Mouse (Mus musculus) ES-E14 (cell line): ENCODE measurements around the gene Lfng. TPM values are rescaled to one million over a fixed set of nuclear protein-coding genes. Genes with fewer than 3 reads are reported as not detected.

ENCODE experiments used
- DNase-seq: peaks from one replicate; pipeline ENCODE4 v3.0.0-alpha.2; 2013; ENCODE audit warnings: low read depth, low spot score
- H3K27ac ChIP-seq: 2 replicates; pipeline ENCODE4 v1.5.1; 2012; ENCODE audit warnings: low read depth, mild to moderate bottlenecking, low read length, moderate library complexity, mixed read lengths; ENCODE audit not compliant: poor library complexity, insufficient read depth, severe bottlenecking
- H3K36me3 ChIP-seq: 2 replicates; pipeline ENCODE4 v1.6.1; 2012; ENCODE audit warnings: mild to moderate bottlenecking, low read length, moderate library complexity, mixed read lengths; ENCODE audit not compliant: control insufficient read depth, poor library complexity, insufficient read depth, severe bottlenecking
- H3K4me1 ChIP-seq, 2 experiments: fragments of 150-350 bp in 1 of 2; sonication (generic) in 1 of 2; 2 replicates each; pipeline ENCODE4 v1.6.1; 2012; ENCODE audit warnings: low read length in 2 of 2, mild to moderate bottlenecking in 1 of 2, mixed read lengths in 1 of 2; ENCODE audit not compliant: control insufficient read depth in 2 of 2, insufficient read depth in 2 of 2, poor library complexity in 1 of 2
- H3K4me3 ChIP-seq, 2 experiments: fragments of 150-350 bp in 1 of 2; sonication (generic) in 1 of 2; 2 replicates each; pipeline ENCODE4 v1.5.1; 2012; ENCODE audit warnings: low read length in 2 of 2, low read depth in 1 of 2, mild to moderate bottlenecking in 1 of 2, mixed read lengths in 1 of 2; ENCODE audit not compliant: insufficient read depth in 1 of 2, poor library complexity in 1 of 2, severe bottlenecking in 1 of 2
- H3K9ac ChIP-seq: 2 replicates; pipeline ENCODE4 v1.6.1; 2012; ENCODE audit warnings: low read depth, mild to moderate bottlenecking, low read length, mixed read lengths; ENCODE audit not compliant: poor library complexity, insufficient read depth, severe bottlenecking
- H3K9me3 ChIP-seq: fragments of 150-350 bp; sonication (generic); 2 replicates; pipeline ENCODE4 v1.6.1; 2012; ENCODE audit warnings: low read depth, mild to moderate bottlenecking, low read length; ENCODE audit not compliant: control insufficient read depth, insufficient read depth
- CHD2 ChIP-seq: IDR thresholded peaks from 2 replicates; pipeline ENCODE4 v1.6.1; 2014; ENCODE audit warnings: mild to moderate bottlenecking, low read depth, low read length, inconsistent platforms
- HCFC1 ChIP-seq: IDR thresholded peaks from 2 replicates; pipeline ENCODE4 v1.6.1; 2012; ENCODE audit warnings: low read length, inconsistent platforms, borderline replicate concordance; ENCODE audit not compliant: insufficient read depth
- MAFK ChIP-seq: IDR thresholded peaks from 2 replicates; pipeline ENCODE4 v1.6.1; 2014; ENCODE audit warnings: mild to moderate bottlenecking, low read depth, low read length, inconsistent platforms; ENCODE audit not compliant: insufficient read depth
- ZC3H11A ChIP-seq: IDR thresholded peaks from 2 replicates; pipeline ENCODE4 v1.6.1; 2012; ENCODE audit warnings: low read depth, mild to moderate bottlenecking, inconsistent platforms, low read length, borderline replicate concordance
- ZNF384 ChIP-seq: IDR thresholded peaks from 2 replicates; pipeline ENCODE4 v1.6.1; 2012; ENCODE audit warnings: low read depth, low read length, inconsistent platforms
- in situ Hi-C, 2 experiments: fragments of 600-800 bp; cut with MboI; formaldehyde crosslinking; loops; one replicate each; pipeline ENCODE4 v1.15.1; 2025; ENCODE audit warnings: low sequenced_read_pairs in 2 of 2, inconsistent platforms in 1 of 2; ENCODE audit not compliant: unreplicated experiment in 2 of 2
- total RNA-seq: library from RNA; depleted of rRNA; stranded (reverse); fragments of 300-350 nt; gene quantifications from 2 replicates; pipeline ENCODE4 v1.2.3, GENCODE M21; 2012

The Lfng gene
- total RNA-seq, 1 experiment = 13.3 TPM

DNA sequence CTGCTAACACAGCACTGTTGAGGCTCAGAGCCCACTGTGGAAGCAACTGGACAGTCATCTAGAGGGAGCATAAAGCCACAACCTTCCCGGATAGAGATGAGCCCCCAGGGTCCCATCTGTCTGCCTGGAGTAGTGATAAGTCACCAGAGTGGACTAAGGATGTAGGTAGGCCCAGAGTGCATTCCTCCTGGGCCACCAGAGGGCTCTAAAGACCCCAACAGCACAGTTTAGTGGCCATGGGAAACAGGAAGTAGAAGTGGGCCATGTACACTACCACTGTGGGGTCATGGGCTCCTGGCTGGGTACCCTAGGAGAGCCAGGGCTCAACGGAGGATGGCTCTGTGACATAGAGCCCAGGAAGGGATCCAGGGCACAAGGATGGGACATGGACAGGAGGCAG is 33.7 kb downstream of the Lfng start:
- no peak overlapping the region for H3K9ac ChIP-seq
- H3K27ac ChIP-seq = no peak overlapping the region
- no peaks in the 10 kb centered on the region for H3K4me1 ChIP-seq
- no peaks in the 10 kb centered on the region for H3K9me3 ChIP-seq
- TF ChIP-seq HCFC1 (no peak), ZC3H11A (no peak), ZNF384 (no peak), MAFK (no peak), CHD2 (no peak)
- H3K36me3 ChIP-seq = no peaks in the 10 kb centered on the region
- in situ Hi-C loops = no loop called here
- DNase-seq = no peak
- no peak overlapping the region for H3K4me3 ChIP-seq

DNA sequence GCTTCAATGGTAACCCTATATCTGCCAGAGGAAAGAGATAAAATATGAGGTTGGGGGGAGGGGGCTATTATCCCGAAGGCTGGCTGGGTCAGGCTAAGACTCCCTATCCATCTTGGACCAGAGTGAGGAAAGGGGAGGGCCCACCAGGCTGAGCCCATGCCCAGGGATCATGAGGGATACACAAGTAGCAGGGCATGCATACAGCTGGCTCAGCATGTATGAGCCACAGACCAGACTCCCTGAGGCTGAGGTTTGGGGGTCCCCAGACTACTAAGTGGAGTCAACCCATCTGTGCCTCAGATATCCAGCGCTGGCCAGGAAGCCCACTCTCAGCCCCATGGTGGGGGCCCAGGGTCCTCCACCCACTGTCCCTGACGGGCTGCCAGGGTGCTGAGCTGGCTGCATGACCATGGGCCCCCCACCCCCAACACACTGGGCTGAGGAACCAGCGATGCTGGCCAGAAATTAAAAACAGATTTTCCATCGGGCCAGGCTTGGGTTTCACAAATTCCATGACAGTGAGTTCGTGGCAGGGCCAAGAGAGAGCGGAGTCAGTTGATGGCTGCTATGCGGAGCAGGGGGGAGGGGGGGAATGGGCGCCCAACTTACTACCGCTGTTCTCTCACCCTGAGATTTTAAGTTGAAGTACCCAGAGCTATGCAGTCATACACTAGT is 34.3 kb downstream of the Lfng start:
- Histone ChIP-seq H3K36me3 (no peaks in the 10 kb centered on the region), H3K9me3 (no peaks in the 10 kb centered on the region), H3K4me3 (no peak overlapping the region), H3K9ac (no peak overlapping the region), H3K4me1 (no peaks in the 10 kb centered on the region), H3K27ac (no peak overlapping the region)
- no peak for DNase-seq
- TF ChIP-seq ZNF384 = no peak
- no peak for TF ChIP-seq ZC3H11A
- no peak for TF ChIP-seq MAFK
- TF ChIP-seq CHD2 = no peak
- TF ChIP-seq HCFC1 = no peak
- in situ Hi-C loops = no loop called here

DNA sequence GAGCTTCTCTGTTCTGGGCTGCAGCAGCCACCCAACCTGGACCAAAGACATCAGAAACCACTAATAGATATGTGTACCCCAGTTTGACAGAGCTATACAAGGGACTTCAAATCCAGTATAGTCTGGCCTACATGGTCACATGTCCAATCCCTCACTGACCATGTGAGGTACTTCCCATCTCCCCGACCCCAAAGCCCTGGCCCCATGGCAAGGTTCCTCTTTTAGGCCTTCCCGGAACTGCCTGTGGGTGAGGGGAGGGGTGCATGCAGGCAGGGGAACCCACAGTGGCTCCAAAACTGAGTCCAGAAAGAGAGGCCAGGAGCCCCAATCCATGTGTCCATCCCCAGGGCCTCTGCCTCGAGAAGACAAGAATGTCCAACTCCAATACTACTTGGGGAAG is 35.0 kb downstream of the Lfng start:
- no peaks in the 10 kb centered on the region for H3K9me3 ChIP-seq
- H3K4me3 ChIP-seq = no peak overlapping the region
- H3K4me1 ChIP-seq = no peaks in the 10 kb centered on the region
- H3K27ac ChIP-seq = no peak overlapping the region
- no peak for DNase-seq
- H3K36me3 ChIP-seq = no peaks in the 10 kb centered on the region
- in situ Hi-C loops = no loop called here
- H3K9ac ChIP-seq = no peak overlapping the region
- no peak for TF ChIP-seq CHD2
- no peak for TF ChIP-seq ZNF384
- TF ChIP-seq ZC3H11A = no peak
- no peak for TF ChIP-seq HCFC1
- no peak for TF ChIP-seq MAFK

DNA sequence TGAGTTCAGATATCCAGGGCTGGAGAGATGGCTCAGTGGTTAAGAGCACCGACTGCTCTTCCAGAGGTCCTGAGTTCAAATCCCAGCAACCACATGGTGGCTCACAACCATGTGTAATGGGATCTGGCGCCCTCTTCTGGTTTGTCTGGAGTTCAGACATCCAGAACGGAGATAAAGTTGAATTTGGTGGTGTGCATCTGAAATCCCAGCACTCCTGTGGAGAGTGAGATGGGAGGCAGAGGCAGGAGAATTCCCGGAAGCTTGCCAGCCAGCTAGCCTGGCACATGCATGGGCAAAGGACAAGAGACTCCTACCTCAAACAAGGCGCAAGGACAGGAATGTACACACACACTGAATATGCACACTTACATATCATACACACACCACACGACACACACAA is 37.1 kb downstream of the Lfng start:
- H3K4me3 ChIP-seq = no peak overlapping the region
- H3K9ac ChIP-seq = no peak overlapping the region
- in situ Hi-C loops = no loop called here
- H3K9me3 ChIP-seq = no peaks in the 10 kb centered on the region
- H3K36me3 ChIP-seq = no peaks in the 10 kb centered on the region
- no peaks in the 10 kb centered on the region for H3K4me1 ChIP-seq
- no peak for DNase-seq
- no peak overlapping the region for H3K27ac ChIP-seq
- TF ChIP-seq ZNF384 (no peak), HCFC1 (no peak), ZC3H11A (no peak), CHD2 (no peak), MAFK (no peak)
